Mouse (Mus musculus): ENCODE results near the gene Dcaf17.

Gene Dcaf17

GRCm38 (mm10) chr2:71122268-71123029 lies 67.3 kb downstream of the Dcaf17 start:
- no peak for DNase-seq

- DNase-seq = no peak
Observed at GRCm38 (mm10) chr2:71123591-71123990, 68.5 kb downstream of the Dcaf17 start.

- no peak for DNase-seq
Observed at GRCm38 (mm10) chr2:71127779-71128534, 72.8 kb downstream of the Dcaf17 start.

- DNase-seq = no peak
Observed at GRCm38 (mm10) chr2:71130366-71130765, 75.2 kb downstream of the Dcaf17 start.

- no peak for DNase-seq
Observed at GRCm38 (mm10) chr2:71131866-71132496, 76.9 kb downstream of the Dcaf17 start.

- peak; percentile 69 for DNase-seq
Observed at GRCm38 (mm10) chr2:71134041-71134505, 78.9 kb downstream of the Dcaf17 start.

- DNase-seq = no peak
Observed at GRCm38 (mm10) chr2:71134836-71135235, 79.7 kb downstream of the Dcaf17 start.

GRCm38 (mm10) chr2:71140622-71141021 lies 85.5 kb downstream of the Dcaf17 start:
- DNase-seq = no peak

GRCm38 (mm10) chr2:71142410-71142809 lies 87.3 kb downstream of the Dcaf17 start:
- DNase-seq = no peak

- DNase-seq = no peak
Observed at GRCm38 (mm10) chr2:71145853-71146252, 90.7 kb downstream of the Dcaf17 start.

GRCm38 (mm10) chr2:71146266-71146665 lies 91.1 kb downstream of the Dcaf17 start:
- DNase-seq = peak; percentile 28

- DNase-seq = no peak
Observed at GRCm38 (mm10) chr2:71147816-71148215, 92.7 kb downstream of the Dcaf17 start.

All from lung, postnatal 36 days (tissue).